Mouse (Mus musculus) CH12.LX (cell line): Measurements from ENCODE around the gene Ccdc15. TPM values are rescaled to one million over a fixed set of nuclear protein-coding genes. Genes with fewer than 3 reads are reported as not detected.

ENCODE experiments used
- DNase-seq: peaks from one replicate; pipeline ENCODE4 v3.0.0-alpha.2; 2013; ENCODE audit errors: extremely low read depth
- H3K27ac ChIP-seq: 2 replicates; pipeline ENCODE4 v1.5.1; 2012; ENCODE audit warnings: low read depth, mild to moderate bottlenecking, control low read depth, moderate library complexity; ENCODE audit not compliant: insufficient read depth
- H3K27me3 ChIP-seq: replicated peaks from 2 replicates; pipeline ENCODE3; 2012; ENCODE audit warnings: inconsistent platforms
- H3K36me3 ChIP-seq, 2 experiments: replicated peaks in 1 of 2; 2 replicates each; pipeline versions ENCODE3 to v1.6.1; 2012; ENCODE audit warnings: inconsistent platforms in 1 of 2, low read length in 1 of 2, mild to moderate bottlenecking in 1 of 2, mixed read lengths in 1 of 2, moderate library complexity in 1 of 2; ENCODE audit not compliant: control insufficient read depth in 1 of 2, insufficient read depth in 1 of 2
- H3K4me1 ChIP-seq, 2 experiments: 2 replicates each; pipeline ENCODE4 v1.6.1; 2012; ENCODE audit warnings: inconsistent platforms in 1 of 2, moderate library complexity in 1 of 2; ENCODE audit not compliant: insufficient read depth in 2 of 2, control insufficient read depth in 1 of 2
- H3K4me2 ChIP-seq: 2 replicates; pipeline ENCODE4 v1.6.1; 2012; ENCODE audit warnings: low read depth, mild to moderate bottlenecking, control low read depth; ENCODE audit not compliant: poor library complexity, insufficient read depth, severe bottlenecking
- H3K4me3 ChIP-seq, 3 experiments: fragments of 150-350 bp in 1 of 3; sonication (generic) in 1 of 3; replicated peaks in 1 of 3; 2 replicates each; pipeline versions ENCODE3 to v1.5.1; 2011 to 2012; ENCODE audit warnings: low read depth in 2 of 3, low read length in 2 of 3, mild to moderate bottlenecking in 2 of 3, moderate library complexity in 2 of 3, control low read depth in 1 of 3, improper control_type of control experiment in 1 of 3, inconsistent platforms in 1 of 3, mixed read lengths in 1 of 3; ENCODE audit not compliant: poor library complexity in 1 of 3
- H3K79me2 ChIP-seq: replicated peaks from 2 replicates; pipeline ENCODE4 v1.6.1; 2012; ENCODE audit warnings: mild to moderate bottlenecking, moderate library complexity; ENCODE audit not compliant: control insufficient read depth, poor library complexity, insufficient read depth, severe bottlenecking; ENCODE audit errors: extremely low read depth
- H3K9ac ChIP-seq: 2 replicates; pipeline ENCODE4 v1.6.1; 2012; ENCODE audit warnings: low read depth, mild to moderate bottlenecking, control low read depth, moderate library complexity; ENCODE audit not compliant: insufficient read depth
- H3K9me3 ChIP-seq: replicated peaks from 2 replicates; pipeline ENCODE3; 2012; ENCODE audit warnings: low read length, inconsistent platforms, mixed read lengths
- BHLHE40 ChIP-seq: IDR thresholded peaks from 2 replicates; pipeline ENCODE4 v1.6.1; 2011; ENCODE audit warnings: mild to moderate bottlenecking, low read depth, low read length, improper control_type of control experiment
- CTCF ChIP-seq, 2 experiments: IDR thresholded peaks in 1 of 2; conservative IDR thresholded peaks in 1 of 2; 2 replicates each; pipeline ENCODE4 v1.5.1; 2011 to 2012; ENCODE audit warnings: low read depth in 2 of 2, low read length in 2 of 2, improper control_type of control experiment in 1 of 2, inconsistent platforms in 1 of 2, mild to moderate bottlenecking in 1 of 2, moderate library complexity in 1 of 2
- E2F4 ChIP-seq: IDR thresholded peaks from 2 replicates; pipeline ENCODE4 v1.6.1; 2011; ENCODE audit warnings: low read depth, low read length, improper control_type of control experiment; ENCODE audit not compliant: insufficient replicate concordance
- ETS1 ChIP-seq: conservative IDR thresholded peaks from 2 replicates; pipeline ENCODE4 v1.6.1; 2012; ENCODE audit warnings: low read depth, mild to moderate bottlenecking, inconsistent platforms, low read length, improper control_type of control experiment, moderate library complexity
- IRF4 ChIP-seq: IDR thresholded peaks from 2 replicates; pipeline ENCODE4 v1.6.1; 2014; ENCODE audit warnings: low read depth, mild to moderate bottlenecking, inconsistent platforms, low read length, improper control_type of control experiment
- JUN ChIP-seq: IDR thresholded peaks from 2 replicates; pipeline ENCODE4 v1.6.1; 2011; ENCODE audit warnings: low read depth, mild to moderate bottlenecking, low read length, improper control_type of control experiment, moderate library complexity; ENCODE audit not compliant: insufficient read depth
- KAT2A ChIP-seq: IDR thresholded peaks from 2 replicates; pipeline ENCODE4 v1.6.1; 2012; ENCODE audit warnings: low read length, improper control_type of control experiment, inconsistent platforms; ENCODE audit not compliant: insufficient replicate concordance
- MAFK ChIP-seq: IDR thresholded peaks from 2 replicates; pipeline ENCODE4 v1.6.1; 2011; ENCODE audit warnings: low read length, improper control_type of control experiment; ENCODE audit not compliant: insufficient replicate concordance
- MAX ChIP-seq: IDR thresholded peaks from 2 replicates; pipeline ENCODE4 v1.6.1; 2011; ENCODE audit warnings: low read length, improper control_type of control experiment
- MAZ ChIP-seq: IDR thresholded peaks from 2 replicates; pipeline ENCODE4 v1.6.1; 2012; ENCODE audit warnings: low read depth, mild to moderate bottlenecking, inconsistent platforms, low read length, improper control_type of control experiment, moderate library complexity
- MEF2A ChIP-seq: IDR thresholded peaks from 2 replicates; pipeline ENCODE4 v1.6.1; 2014; ENCODE audit warnings: low read depth, mild to moderate bottlenecking, inconsistent platforms, low read length, improper control_type of control experiment, borderline replicate concordance
- MXI1 ChIP-seq: IDR thresholded peaks from 2 replicates; pipeline ENCODE4 v1.6.1; 2011; ENCODE audit warnings: mild to moderate bottlenecking, low read depth, low read length, improper control_type of control experiment
- MYC ChIP-seq: IDR thresholded peaks from 2 replicates; pipeline ENCODE4 v1.6.1; 2011; ENCODE audit warnings: low read depth, mild to moderate bottlenecking, improper control_type of control experiment, low read length
- NRF1 ChIP-seq: IDR thresholded peaks from 2 replicates; pipeline ENCODE4 v1.6.1; 2014; ENCODE audit warnings: low read depth, mild to moderate bottlenecking, inconsistent platforms, low read length, improper control_type of control experiment, moderate library complexity
- POLR2AphosphoS2 ChIP-seq: IDR thresholded peaks from 2 replicates; pipeline ENCODE4 v1.6.1; 2011; ENCODE audit warnings: low read depth, low read length, improper control_type of control experiment
- RAD21 ChIP-seq: IDR thresholded peaks from 2 replicates; pipeline ENCODE4 v1.6.1; 2011; ENCODE audit warnings: low read depth, mild to moderate bottlenecking, low read length, improper control_type of control experiment, moderate library complexity
- SIN3A ChIP-seq: IDR thresholded peaks from 2 replicates; pipeline ENCODE4 v1.6.1; 2012; ENCODE audit warnings: low read length, improper control_type of control experiment, inconsistent platforms
- SMC3 ChIP-seq: IDR thresholded peaks from 2 replicates; pipeline ENCODE4 v1.6.1; 2011; ENCODE audit warnings: low read depth, low read length, improper control_type of control experiment
- ZC3H11A ChIP-seq: IDR thresholded peaks from 2 replicates; pipeline ENCODE4 v1.6.1; 2012; ENCODE audit warnings: low read depth, mild to moderate bottlenecking, inconsistent platforms, low read length, improper control_type of control experiment
- dilution Hi-C: fragments of 300-500 bp; cut with MboI; formaldehyde crosslinking; loops from 2 replicates; pipeline ENCODE4 v1.14.3; 2020; ENCODE audit warnings: low sequenced_read_pairs; ENCODE audit not compliant: extremely low pct_unique_long_range_greater_than_20kb, extremely low pct_ligation_motif_present
- in situ Hi-C: fragments of 300-500 bp; cut with MboI; formaldehyde crosslinking; loops from 3 replicates; pipeline ENCODE4 v1.14.3; 2019; ENCODE audit warnings: low sequenced_read_pairs, low pct_ligation_motif_present, low pct_unique_long_range_greater_than_20kb, mixed read lengths
- polyA plus RNA-seq: library from polyadenylated mRNA; unstranded; fragments of >175 nt; gene quantifications from 2 replicates; pipeline ENCODE4 v1.2.1, GENCODE M21; 2012; ENCODE audit warnings: low read depth; ENCODE audit not compliant: insufficient read length
- total RNA-seq, 2 experiments: library from RNA; depleted of rRNA; stranded (reverse); fragments of 300-350 nt in 1 of 2; fragments of >200 nt in 1 of 2; gene quantifications; 2 replicates each; pipeline ENCODE4 v1.2.3; 2012 to 2014

Gene Ccdc15
- total and polyA plus RNA-seq, 3 experiments: 5.3 to 7.0 (median 6.3) TPM

GRCm38 (mm10) chr9:37345406-37345805, 2.8 kb downstream of the Ccdc15 start:
- Histone ChIP-seq H3K4me1 (peaks cover 2 to 10% of the 10 kb centered on the region in 2 experiments; a peak in 3 of 4 replicates), H3K79me2 (no peaks in the 10 kb centered on the region; the same call in 1 of the 2 replicates), H3K4me2 (no peak overlapping the region), H3K9ac (no peak overlapping the region), H3K27ac (no peak overlapping the region), H3K36me3 (peaks cover 0 to 39% of the 10 kb centered on the region in 2 experiments), H3K4me3 (no peak overlapping the region), H3K27me3 (no peaks in the 10 kb centered on the region), H3K9me3 (no peaks in the 10 kb centered on the region)
- dilution Hi-C loops: no loop called here
- no peak for DNase-seq
- in situ Hi-C loops: no loop called here
- TF ChIP-seq NRF1: no peak
- TF ChIP-seq MAZ: no peak
- TF ChIP-seq CTCF (conservative IDR thresholded peaks at IDR 0.05 in 1 of 2, IDR thresholded peaks at IDR 0.05 in 1 of 2; ENCODE audit: low read depth in 2 of 2, low read length in 2 of 2): no peak
- no peak for TF ChIP-seq JUN
- TF ChIP-seq E2F4: no peak
- no peak for TF ChIP-seq SIN3A
- TF ChIP-seq MEF2A: no peak
- TF ChIP-seq MAX: no peak
- no peak for TF ChIP-seq BHLHE40
- no peak for TF ChIP-seq MXI1
- no peak for TF ChIP-seq ETS1
- no peak for TF ChIP-seq POLR2AphosphoS2
- no peak for TF ChIP-seq MYC
- no peak for TF ChIP-seq MAFK

- peak; percentile 34 for DNase-seq
- dilution Hi-C loops: no loop called here
- H3K27ac ChIP-seq: no peak overlapping the region
- no peak overlapping the region for H3K4me3 ChIP-seq
- no peak overlapping the region for H3K9ac ChIP-seq
- no peaks in the 10 kb centered on the region for H3K4me1 ChIP-seq
- H3K79me2 ChIP-seq: no peaks in the 10 kb centered on the region
- no peak overlapping the region for H3K4me2 ChIP-seq
- peaks cover 0 to 13% of the 10 kb centered on the region in 2 experiments for H3K36me3 ChIP-seq
- no peaks in the 10 kb centered on the region for H3K9me3 ChIP-seq
- TF ChIP-seq IRF4: no peak
- peak; percentile 22 to 77; a peak in 3 of 4 replicates for TF ChIP-seq CTCF (conservative IDR thresholded peaks at IDR 0.05 in 1 of 2, IDR thresholded peaks at IDR 0.05 in 1 of 2; ENCODE audit: low read depth in 2 of 2, low read length in 2 of 2)
- peak; percentile 22; the same call in 1 of the 2 replicates for TF ChIP-seq ZC3H11A
- TF ChIP-seq SMC3: peak; percentile 60
- TF ChIP-seq RAD21: peak; percentile 90
- no peak for TF ChIP-seq KAT2A
- TF ChIP-seq, all 38 proteins: peak for 4
- H3K27me3 ChIP-seq: no peaks in the 10 kb centered on the region
- in situ Hi-C loops: no loop called here
Measured at GRCm38 (mm10) chr9:37329456-37329855, 18.8 kb downstream of the Ccdc15 start.
